Mouse (Mus musculus): Measurements from ENCODE around the gene Fabp1.

- TF ChIP-seq GATA1 (IDR thresholded peaks at IDR 0.05; ENCODE audit: borderline replicate concordance, low read length) (no peak), FLI1 (IDR thresholded peaks at IDR 0.05; ENCODE audit: low read length) (no peak)
These were observed 4.0 kb downstream of the Fabp1 start for GRCm38 (mm10) chr6:71203674-71204073.

All from megakaryocyte, embryonic 14.5 days (primary cell).